Mouse (Mus musculus) ES-E14 (cell line): Measurements from ENCODE around the gene Lmx1b. TPM values are rescaled to one million over a fixed set of nuclear protein-coding genes. Genes with fewer than 3 reads are reported as not detected.

Experiments
- DNase-seq: peaks from one replicate; pipeline ENCODE4 v3.0.0-alpha.2; 2013; ENCODE audit warnings: low read depth, low spot score
- H3K27ac ChIP-seq: 2 replicates; pipeline ENCODE4 v1.5.1; 2012; ENCODE audit warnings: low read depth, mild to moderate bottlenecking, low read length, moderate library complexity, mixed read lengths; ENCODE audit not compliant: poor library complexity, insufficient read depth, severe bottlenecking
- H3K36me3 ChIP-seq: 2 replicates; pipeline ENCODE4 v1.6.1; 2012; ENCODE audit warnings: mild to moderate bottlenecking, low read length, moderate library complexity, mixed read lengths; ENCODE audit not compliant: control insufficient read depth, poor library complexity, insufficient read depth, severe bottlenecking
- H3K4me1 ChIP-seq, 2 experiments: fragments of 150-350 bp in 1 of 2; sonication (generic) in 1 of 2; 2 replicates each; pipeline ENCODE4 v1.6.1; 2012; ENCODE audit warnings: low read length in 2 of 2, mild to moderate bottlenecking in 1 of 2, mixed read lengths in 1 of 2; ENCODE audit not compliant: control insufficient read depth in 2 of 2, insufficient read depth in 2 of 2, poor library complexity in 1 of 2
- H3K4me3 ChIP-seq, 2 experiments: fragments of 150-350 bp in 1 of 2; sonication (generic) in 1 of 2; 2 replicates each; pipeline ENCODE4 v1.5.1; 2012; ENCODE audit warnings: low read length in 2 of 2, low read depth in 1 of 2, mild to moderate bottlenecking in 1 of 2, mixed read lengths in 1 of 2; ENCODE audit not compliant: insufficient read depth in 1 of 2, poor library complexity in 1 of 2, severe bottlenecking in 1 of 2
- H3K9ac ChIP-seq: 2 replicates; pipeline ENCODE4 v1.6.1; 2012; ENCODE audit warnings: low read depth, mild to moderate bottlenecking, low read length, mixed read lengths; ENCODE audit not compliant: poor library complexity, insufficient read depth, severe bottlenecking
- H3K9me3 ChIP-seq: fragments of 150-350 bp; sonication (generic); 2 replicates; pipeline ENCODE4 v1.6.1; 2012; ENCODE audit warnings: low read depth, mild to moderate bottlenecking, low read length; ENCODE audit not compliant: control insufficient read depth, insufficient read depth
- CHD2 ChIP-seq: IDR thresholded peaks from 2 replicates; pipeline ENCODE4 v1.6.1; 2014; ENCODE audit warnings: mild to moderate bottlenecking, low read depth, low read length, inconsistent platforms
- HCFC1 ChIP-seq: IDR thresholded peaks from 2 replicates; pipeline ENCODE4 v1.6.1; 2012; ENCODE audit warnings: low read length, inconsistent platforms, borderline replicate concordance; ENCODE audit not compliant: insufficient read depth
- MAFK ChIP-seq: IDR thresholded peaks from 2 replicates; pipeline ENCODE4 v1.6.1; 2014; ENCODE audit warnings: mild to moderate bottlenecking, low read depth, low read length, inconsistent platforms; ENCODE audit not compliant: insufficient read depth
- ZC3H11A ChIP-seq: IDR thresholded peaks from 2 replicates; pipeline ENCODE4 v1.6.1; 2012; ENCODE audit warnings: low read depth, mild to moderate bottlenecking, inconsistent platforms, low read length, borderline replicate concordance
- ZNF384 ChIP-seq: IDR thresholded peaks from 2 replicates; pipeline ENCODE4 v1.6.1; 2012; ENCODE audit warnings: low read depth, low read length, inconsistent platforms
- in situ Hi-C, 2 experiments: fragments of 600-800 bp; cut with MboI; formaldehyde crosslinking; loops; one replicate each; pipeline ENCODE4 v1.15.1; 2025; ENCODE audit warnings: low sequenced_read_pairs in 2 of 2, inconsistent platforms in 1 of 2; ENCODE audit not compliant: unreplicated experiment in 2 of 2
- total RNA-seq: library from RNA; depleted of rRNA; stranded (reverse); fragments of 300-350 nt; gene quantifications from 2 replicates; pipeline ENCODE4 v1.2.3, GENCODE M21; 2012

Lmx1b gene
- total RNA-seq, 1 experiment = 0.67 TPM

- no peaks in the 10 kb centered on the region for H3K36me3 ChIP-seq
- in situ Hi-C loops = no loop called here
- no peak for DNase-seq
- H3K4me1 ChIP-seq = peaks cover 0 to 17% of the 10 kb centered on the region in 2 experiments; a peak in 3 of 4 replicates
- H3K27ac ChIP-seq = no peak overlapping the region
- no peaks in the 10 kb centered on the region for H3K9me3 ChIP-seq
- no peak for TF ChIP-seq ZC3H11A
- no peak for TF ChIP-seq MAFK
- TF ChIP-seq CHD2 = no peak
- TF ChIP-seq HCFC1 = no peak
- no peak for TF ChIP-seq ZNF384
- no peak overlapping the region for H3K4me3 ChIP-seq
- H3K9ac ChIP-seq = no peak overlapping the region
These were observed 55.1 kb downstream of the Lmx1b start for GRCm38 (mm10) chr2:33584937-33585910.

DNA sequence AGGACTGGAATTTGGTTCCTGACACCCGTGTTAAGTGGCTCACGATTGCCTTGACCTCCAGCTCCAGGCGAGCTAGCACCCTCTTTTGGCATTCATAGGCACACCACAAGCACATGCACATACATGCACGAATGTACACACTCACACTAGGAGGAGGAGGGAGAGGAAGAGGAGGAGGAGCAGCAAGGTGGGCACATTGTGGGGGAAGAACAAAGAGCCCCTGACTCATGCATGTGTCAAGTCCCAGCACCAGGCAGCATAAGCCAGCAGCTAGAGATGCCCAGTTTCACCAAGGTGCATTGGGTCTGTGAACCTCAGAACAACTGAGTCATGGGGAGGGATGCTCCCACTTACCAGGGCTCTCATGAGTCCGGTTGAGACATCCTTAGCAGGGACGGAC, 56.5 kb downstream of the Lmx1b start:
- H3K36me3 ChIP-seq = no peaks in the 10 kb centered on the region
- TF ChIP-seq ZNF384 (no peak), CHD2 (no peak), MAFK (no peak), ZC3H11A (no peak), HCFC1 (no peak)
- no peak overlapping the region for H3K4me3 ChIP-seq
- DNase-seq = no peak
- no peak overlapping the region for H3K9ac ChIP-seq
- peaks cover 0 to 21% of the 10 kb centered on the region in 2 experiments; a peak in 3 of 4 replicates for H3K4me1 ChIP-seq
- no peaks in the 10 kb centered on the region for H3K9me3 ChIP-seq
- no peak overlapping the region for H3K27ac ChIP-seq
- in situ Hi-C loops = no loop called here

DNA sequence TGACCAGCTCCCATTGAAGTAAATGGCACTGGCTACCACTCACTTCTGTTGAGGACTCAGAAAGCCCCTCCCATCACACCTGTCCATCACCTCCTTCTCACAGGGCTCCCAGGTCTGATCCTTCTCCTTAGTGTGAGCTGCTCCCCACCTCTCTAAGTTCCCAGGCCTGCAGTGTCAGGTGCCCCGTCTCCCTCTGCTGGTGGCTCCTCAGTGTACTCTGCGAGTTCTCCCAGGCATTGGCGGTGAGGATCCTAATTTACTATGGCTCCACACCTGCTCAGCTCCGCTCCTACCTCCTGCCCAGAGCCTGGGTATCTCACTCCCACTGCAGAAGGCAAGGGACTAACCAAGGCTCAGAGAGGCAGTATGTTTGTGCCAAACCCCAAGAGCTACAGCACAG, 57.0 kb downstream of the Lmx1b start:
- TF ChIP-seq ZNF384 = no peak
- no peak for TF ChIP-seq ZC3H11A
- in situ Hi-C loops = no loop called here
- Histone ChIP-seq H3K4me1 (peaks cover 0 to 21% of the 10 kb centered on the region in 2 experiments; a peak in 3 of 4 replicates), H3K9me3 (no peaks in the 10 kb centered on the region), H3K36me3 (no peaks in the 10 kb centered on the region), H3K9ac (no peak overlapping the region), H3K27ac (no peak overlapping the region), H3K4me3 (no peak overlapping the region)
- peak; percentile 38 for DNase-seq

GRCm38 (mm10) chr2:33582457-33583060, 57.8 kb downstream of the Lmx1b start:
- no peak for DNase-seq
- peaks cover 0 to 21% of the 10 kb centered on the region in 2 experiments; a peak in 3 of 4 replicates for H3K4me1 ChIP-seq
- in situ Hi-C loops = no loop called here
- no peak overlapping the region for H3K9ac ChIP-seq
- no peak overlapping the region for H3K4me3 ChIP-seq
- TF ChIP-seq ZC3H11A = no peak
- TF ChIP-seq CHD2 = no peak
- TF ChIP-seq MAFK = no peak
- TF ChIP-seq ZNF384 = no peak
- no peak for TF ChIP-seq HCFC1
- H3K9me3 ChIP-seq = no peaks in the 10 kb centered on the region
- no peaks in the 10 kb centered on the region for H3K36me3 ChIP-seq
- no peak overlapping the region for H3K27ac ChIP-seq
